Mouse (Mus musculus): ENCODE data around the gene Top3b.
A peak's percentile ranks its signal among the peaks of the same experiment; 100 is the strongest.
"Not testable (repeated sequence)": the region's sequence is repeated elsewhere in the genome, so short reads cannot be mapped to it uniquely, and the experiment has no call there.

Top3b gene

DNA sequence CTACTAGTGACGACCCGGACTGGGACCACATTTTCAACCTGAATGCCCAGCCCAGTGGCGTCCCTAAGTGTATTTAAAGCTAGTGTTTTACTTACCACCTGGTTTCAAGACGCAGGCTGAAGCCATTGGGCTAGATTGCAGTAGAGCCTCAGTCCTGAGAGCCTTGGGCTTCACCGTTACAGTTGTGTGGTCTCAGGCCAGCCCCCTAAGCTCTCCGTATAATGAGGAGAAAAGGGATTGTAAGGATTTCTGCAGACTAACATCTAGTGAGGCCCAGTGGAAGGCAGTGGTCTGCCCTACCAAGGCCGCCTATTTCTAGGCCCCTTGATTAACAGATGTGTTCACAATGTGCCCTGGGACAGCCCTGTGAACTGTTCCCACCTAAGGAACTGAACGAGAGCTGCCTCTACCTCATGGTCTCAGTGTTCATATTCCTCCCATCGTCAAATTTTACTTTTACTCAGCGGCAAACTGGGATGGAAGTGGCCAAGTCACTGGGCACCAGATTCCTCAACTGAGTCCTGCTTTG is 26.6 kb downstream of the Top3b start:
- DNase-seq (ENCODE audit: low spot score in 2 of 2), result no peak

DNA sequence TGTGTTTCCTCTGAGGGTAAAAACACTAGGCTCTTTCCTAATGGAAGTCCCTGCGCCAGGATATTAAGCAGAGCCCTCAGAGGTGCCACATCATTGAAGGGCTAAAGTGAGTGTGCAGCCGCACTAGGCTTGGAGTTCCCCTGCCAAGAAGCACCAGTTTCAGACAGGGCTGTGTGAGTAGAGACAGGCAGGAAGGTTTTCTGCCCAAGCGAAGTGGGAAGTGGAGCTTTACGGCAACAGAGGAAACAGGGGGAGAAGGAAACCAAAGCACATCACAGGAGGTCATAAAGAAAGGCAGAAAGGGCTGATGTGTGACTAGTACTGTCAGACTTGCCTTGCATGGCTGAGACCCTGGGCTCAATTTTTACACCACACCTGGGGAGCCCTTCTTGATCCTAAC is 31.8 kb downstream of the Top3b start:
- no peak for DNase-seq (ENCODE audit: low spot score in 2 of 2)

GRCm38 (mm10) chr16:16903188-16903587 is 32.7 kb downstream of the Top3b start:
- no peak for DNase-seq (ENCODE audit: low spot score in 2 of 2)

- no peak for DNase-seq (ENCODE audit: low spot score in 2 of 2)
Observed at GRCm38 (mm10) chr16:16907799-16908198, 37.3 kb downstream of the Top3b start.

DNA sequence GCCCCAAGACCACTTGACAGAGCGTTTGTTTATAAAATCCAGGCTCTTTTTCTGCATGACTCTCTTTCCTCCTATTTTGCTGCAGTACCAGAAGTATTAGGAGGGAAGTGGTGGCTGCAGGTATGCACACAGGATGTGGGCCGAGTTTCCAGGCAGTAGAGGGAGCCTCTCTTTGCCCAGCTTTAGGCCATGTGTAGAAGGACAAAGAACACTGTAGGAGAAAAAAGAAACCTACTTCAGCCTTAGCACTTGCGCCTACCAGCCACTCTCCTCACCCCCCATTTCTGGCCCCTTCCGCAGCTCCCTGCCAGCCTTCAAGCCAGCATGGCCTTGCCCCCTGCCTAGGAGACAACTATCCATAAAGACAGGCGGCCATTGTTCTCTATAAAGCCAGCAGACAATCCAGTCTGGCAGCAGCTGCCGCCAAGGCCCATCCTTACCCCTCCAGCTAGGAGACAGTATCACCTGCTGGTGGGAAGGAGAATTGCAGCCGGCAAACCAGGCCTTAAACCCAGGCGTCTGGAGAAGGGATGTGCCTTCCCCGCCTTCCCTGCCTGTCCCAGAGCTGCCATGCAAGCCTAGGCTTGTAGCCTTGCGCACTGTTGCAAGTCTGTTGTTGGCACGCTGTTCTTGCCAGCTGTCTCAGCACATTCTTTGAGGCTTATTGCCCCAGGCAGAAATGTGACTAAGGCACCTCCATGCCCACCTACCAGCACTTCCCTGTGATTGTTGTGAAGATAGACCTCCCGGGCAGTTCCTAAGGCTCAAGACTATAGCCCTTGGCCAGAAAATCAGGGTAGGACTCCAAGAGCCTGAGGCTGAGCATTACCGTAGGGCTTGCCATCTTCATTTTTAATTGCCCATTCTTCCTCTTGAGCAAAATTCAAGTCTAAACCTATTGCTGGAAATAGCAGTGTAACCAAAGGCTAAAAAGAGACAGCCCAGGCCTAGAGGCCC is 41.4 kb downstream of the Top3b start:
- peak; percentile 54 to 67 for DNase-seq (ENCODE audit: low spot score in 2 of 2)

DNA sequence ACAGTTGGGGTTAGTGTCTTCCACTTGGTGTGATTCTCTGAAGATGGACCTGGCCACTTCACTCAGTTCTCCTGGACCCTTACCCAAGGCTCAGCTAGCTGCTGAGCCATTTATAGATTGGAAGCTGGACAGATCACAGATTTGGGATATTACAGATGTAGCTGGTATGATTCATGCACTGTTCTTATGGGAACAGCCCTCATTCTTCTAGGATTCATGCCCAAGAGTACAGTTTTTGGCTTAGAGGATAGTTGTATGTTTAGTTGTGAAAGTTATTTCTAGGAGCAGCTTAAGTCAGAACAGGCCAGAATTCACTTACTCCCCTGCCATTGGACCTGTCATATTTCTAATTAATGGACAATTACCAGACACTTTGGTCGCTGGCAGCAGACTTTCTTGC is 42.9 kb downstream of the Top3b start:
- no peak for DNase-seq (ENCODE audit: low spot score in 2 of 2)

GRCm38 (mm10) chr16:16918441-16919117 is 48.0 kb downstream of the Top3b start:
- no peak for DNase-seq (ENCODE audit: low spot score in 2 of 2)

DNA sequence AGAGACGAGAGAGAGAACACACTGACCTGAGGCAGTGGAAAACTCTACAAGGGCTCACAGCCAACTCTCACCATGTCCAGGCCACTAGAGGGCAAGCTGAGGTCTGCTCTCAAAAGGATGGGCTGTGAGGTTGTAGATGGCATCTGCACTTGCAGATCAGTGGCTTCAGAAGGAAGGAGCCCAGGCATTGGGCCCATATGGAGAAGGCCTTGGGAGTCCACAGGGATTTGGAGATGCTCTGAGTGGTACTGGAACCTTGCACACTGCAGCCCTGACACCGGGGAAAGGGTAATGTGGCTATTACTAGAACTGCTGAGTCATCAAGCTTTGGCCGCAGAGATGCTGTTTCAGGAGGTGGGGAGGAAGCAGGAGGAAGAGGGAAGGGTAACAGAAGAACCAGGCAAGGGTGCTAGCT is 50.5 kb downstream of the Top3b start:
- DNase-seq (ENCODE audit: low spot score in 2 of 2), result no peak

DNA sequence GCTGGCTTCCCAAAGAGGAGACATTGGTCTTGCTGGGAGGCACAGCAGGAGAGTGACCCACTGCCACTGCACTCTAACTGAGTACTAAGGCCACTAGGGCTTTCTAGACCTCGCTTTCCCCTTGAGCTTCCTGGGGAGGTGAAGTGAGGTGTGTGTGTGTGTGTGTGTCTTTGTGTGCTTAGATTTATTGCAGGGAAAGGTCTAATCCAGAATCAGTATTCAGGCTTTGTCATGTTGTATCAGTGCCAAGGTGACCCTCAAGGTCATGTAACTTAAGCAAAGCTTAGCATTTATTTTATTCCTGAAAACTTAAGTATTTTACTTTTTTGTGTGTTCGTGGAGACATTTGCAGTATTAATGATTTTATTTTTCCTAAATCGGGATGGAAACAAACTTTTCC is 53.9 kb downstream of the Top3b start:
- no peak for DNase-seq (ENCODE audit: low spot score in 2 of 2)

- DNase-seq (ENCODE audit: low spot score in 2 of 2), result no peak
Observed at GRCm38 (mm10) chr16:16926536-16926935, 56.0 kb downstream of the Top3b start.

- not testable (repeated sequence) for DNase-seq (ENCODE audit: low spot score in 2 of 2)
Observed at GRCm38 (mm10) chr16:16928908-16929307, 58.4 kb downstream of the Top3b start.

DNA sequence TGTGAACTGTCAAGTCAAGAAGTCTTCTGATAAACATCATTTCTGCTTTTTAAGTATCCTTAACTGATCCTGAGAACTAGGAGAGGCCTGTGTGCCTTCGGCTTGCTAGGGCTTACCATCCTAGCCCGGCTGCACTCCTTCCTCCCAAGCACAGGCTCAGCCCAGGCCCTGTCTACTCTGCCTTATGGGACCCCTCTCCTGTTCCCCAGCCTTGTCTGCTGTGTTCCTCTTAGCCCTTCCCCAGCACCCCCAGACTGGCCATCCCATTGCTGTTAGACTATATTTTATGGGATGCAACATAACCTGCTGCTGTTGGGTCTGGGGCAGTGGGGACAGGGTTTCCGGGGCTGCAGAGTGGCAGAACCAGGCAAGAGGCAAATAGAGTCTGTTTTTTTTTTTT is 59.8 kb downstream of the Top3b start:
- DNase-seq (ENCODE audit: low spot score in 2 of 2), result no peak

- DNase-seq (ENCODE audit: low spot score in 2 of 2), result no peak
Observed at GRCm38 (mm10) chr16:16930810-16931296, 60.3 kb downstream of the Top3b start.

DNA sequence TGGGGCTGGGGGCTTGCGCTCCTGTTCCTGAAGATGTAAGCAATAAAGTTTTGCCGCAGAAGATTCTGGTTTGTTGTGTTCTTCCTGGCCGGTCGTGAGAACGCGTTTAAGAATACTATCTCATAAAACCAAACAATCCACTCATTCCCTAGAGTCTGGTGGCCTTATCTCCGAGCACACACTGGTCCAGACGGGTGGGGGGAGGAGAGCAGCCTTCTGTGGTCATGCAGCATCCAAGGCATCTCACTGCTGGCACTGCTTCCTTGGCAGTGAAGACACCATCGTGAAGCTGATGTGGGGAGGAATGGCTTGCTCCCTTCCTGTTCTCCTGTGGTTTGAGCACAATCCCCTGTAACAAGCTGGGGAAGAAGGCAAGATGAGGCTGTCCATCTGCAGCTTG is 69.0 kb downstream of the Top3b start:
- no peak for DNase-seq (ENCODE audit: low spot score in 2 of 2)

DNA sequence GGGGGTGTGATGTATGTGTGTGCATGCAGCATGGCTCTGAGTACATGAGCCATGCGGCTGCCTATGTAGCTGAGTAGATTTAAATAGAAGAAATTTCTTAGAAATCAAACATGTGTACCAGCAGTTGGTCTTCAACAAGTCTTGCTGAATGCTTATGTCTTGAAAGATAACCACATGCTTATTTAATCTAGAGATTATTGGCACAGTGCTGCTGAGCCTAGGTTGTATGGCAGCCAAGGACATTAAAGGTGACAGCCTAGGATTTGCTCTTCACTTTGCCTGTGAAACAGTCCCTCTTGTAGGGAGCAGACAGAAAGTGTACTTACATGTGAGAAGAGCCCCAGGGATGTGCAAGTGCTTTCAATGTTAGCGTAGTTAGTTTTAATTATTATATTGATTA is 70.5 kb downstream of the Top3b start:
- DNase-seq (ENCODE audit: low spot score in 2 of 2), result no peak

Data from natural killer cell, adult 2 months (primary cell).